Mouse (Mus musculus) cerebellum, adult 18-20 months (tissue): ENCODE data around the gene Olfr1326-ps1.

ENCODE experiments used
- DNase-seq, 2 experiments: peaks; one replicate each; pipeline ENCODE4 v3.0.0; 2021

The Olfr1326-ps1 gene

DNA sequence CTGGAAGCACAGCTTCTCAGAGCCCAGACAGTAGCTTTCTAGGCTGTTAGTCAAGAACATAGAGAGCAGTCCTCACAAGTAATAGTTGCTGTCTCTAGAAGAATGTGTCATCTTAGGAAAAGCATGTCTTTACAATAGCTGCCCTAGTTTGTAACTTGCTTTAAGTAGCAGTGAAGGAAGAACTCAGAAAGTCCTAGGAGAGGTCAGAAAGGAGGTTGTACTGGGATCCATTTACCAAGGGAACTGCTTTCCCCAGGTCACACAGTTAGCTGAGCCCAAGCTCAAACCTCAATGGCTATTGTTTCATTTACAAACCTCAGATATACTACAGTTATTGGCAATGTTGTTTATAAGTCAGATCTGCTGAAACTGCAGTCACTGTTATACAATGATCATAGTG lies at the start of gene Olfr1326-ps1:
Gene Olfr1326-ps1, minus strand, starts transcription at position 101 of the 400 bp plus-strand sequence.
- DNase-seq, result no peak

DNA sequence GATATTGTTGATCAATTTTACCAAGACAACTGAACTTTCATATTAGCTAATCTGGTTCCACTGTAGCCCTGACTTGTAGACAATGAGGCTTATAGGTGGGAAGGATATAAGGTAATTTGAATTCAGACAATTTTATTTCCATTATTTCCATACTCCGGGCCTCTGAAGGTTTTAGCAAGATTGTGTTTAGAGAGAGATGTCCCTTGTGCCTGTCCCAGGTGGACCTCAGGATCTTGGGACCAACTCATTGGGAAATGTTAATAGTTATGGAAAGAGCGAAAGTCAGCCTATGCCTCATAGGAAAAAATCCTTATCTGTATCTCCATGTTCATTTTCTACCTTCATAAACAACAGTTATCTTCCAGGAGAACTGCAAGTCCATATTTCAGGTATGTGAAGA lies 17.7 kb upstream of the Olfr1326-ps1 start, which contains the start of gene Olfr1325:
Gene Olfr1325, plus strand, starts transcription at position 301 of the 400 bp plus-strand sequence.
- DNase-seq, result no peak
